Mouse (Mus musculus) stomach, embryonic 14.5 days (tissue): ENCODE results near the gene Siglech. TPM values are rescaled to one million over a fixed set of nuclear protein-coding genes. Genes with fewer than 3 reads are reported as not detected.
"Not testable (repeated sequence)": the region's sequence is repeated elsewhere in the genome, so short reads cannot be mapped to it uniquely, and the experiment has no call there.

ENCODE experiments used
- ATAC-seq: fragments of 200-750 bp; cut with Nextera tagmentation; 2 replicates; pipeline ENCODE4 v1.8.0; 2017; ENCODE audit warnings: low read depth, moderate TSS enrichment; ENCODE audit not compliant: insufficient number of reproducible peaks, insufficient read depth, low FRiP score
- H3K27ac ChIP-seq: fragments of 300-500 bp; sonication (generic); 2 replicates; pipeline ENCODE4 v1.5.1; 2014; ENCODE audit warnings: mild to moderate bottlenecking, low read length, moderate library complexity, mixed read lengths
- H3K27me3 ChIP-seq: fragments of 300-500 bp; sonication (generic); 2 replicates; pipeline ENCODE4 v1.6.1; 2014; ENCODE audit warnings: low read length, control low read depth, mixed read lengths; ENCODE audit not compliant: control insufficient read depth, insufficient read depth
- H3K36me3 ChIP-seq: fragments of 300-500 bp; sonication (generic); 2 replicates; pipeline ENCODE4 v1.6.1; 2014; ENCODE audit warnings: mild to moderate bottlenecking, control low read depth, low read length, moderate library complexity, mixed read lengths; ENCODE audit not compliant: control insufficient read depth, insufficient read depth
- H3K4me1 ChIP-seq: fragments of 300-500 bp; sonication (generic); 2 replicates; pipeline ENCODE4 v1.6.1; 2014; ENCODE audit warnings: low read length, control low read depth, mixed read lengths; ENCODE audit not compliant: control insufficient read depth, insufficient read depth
- H3K4me2 ChIP-seq: fragments of 300-500 bp; sonication (generic); replicated peaks from 2 replicates; pipeline ENCODE4 v1.6.1; 2014; ENCODE audit warnings: low read depth, low read length, control low read depth
- H3K4me3 ChIP-seq: fragments of 300-500 bp; sonication (generic); 2 replicates; pipeline ENCODE4 v1.5.1; 2014; ENCODE audit warnings: low read depth, low read length, control low read depth
- H3K9ac ChIP-seq: fragments of 300-500 bp; sonication (generic); replicated peaks from 2 replicates; pipeline ENCODE4 v1.6.1; 2014; ENCODE audit warnings: low read depth, mild to moderate bottlenecking, control low read depth, low read length, moderate library complexity, mixed read lengths
- H3K9me3 ChIP-seq: fragments of 300-500 bp; sonication (generic); 2 replicates; pipeline ENCODE4 v1.6.1; 2016; ENCODE audit warnings: low read depth, low read length, control low read depth; ENCODE audit not compliant: control insufficient read depth
- WGBS: fragments of 180-500 bp; shearing (Covaris S2); extraction: QIAGEN DNeasy Blood & Tissue Kit; methylation state at CpG from one replicate; pipeline ENCODE4 v1.1.7; 2014; 5-methylcytosine and 5-hydroxymethylcytosine counted together
- polyA plus RNA-seq: library from polyadenylated mRNA; unstranded; fragments of >200 nt; fragmentation: Nextera tagmentation; extraction: Ambion mirVana; gene quantifications from 2 replicates; pipeline ENCODE4 v1.2.1, GENCODE M21; 2014

Gene Siglech
- polyA plus RNA-seq, 1 experiment from 2014 or later: 1.4 TPM

- ATAC-seq: no peak
Observed at GRCm38 (mm10) chr7:55759346-55759745, 8.6 kb upstream of the Siglech start.

GRCm38 (mm10) chr7:55780011-55780410 lies 12.0 kb downstream of the Siglech start:
- 39% methylated on average over 4 of the region's 4 CpGs for WGBS
- Histone ChIP-seq H3K4me1 (no peaks in the 10 kb centered on the region), H3K4me3 (no peak overlapping the region), H3K9me3 (no peaks in the 10 kb centered on the region), H3K9ac (no peak overlapping the region), H3K36me3 (no peaks in the 10 kb centered on the region), H3K27ac (no peak overlapping the region), H3K27me3 (no peaks in the 10 kb centered on the region), H3K4me2 (no peak overlapping the region)
- no peak for ATAC-seq

More at GRCm38 (mm10) chr7:55759346-55759745, 8.6 kb upstream of the Siglech start:
- H3K4me2 ChIP-seq: no peak overlapping the region
- no peak overlapping the region for H3K9ac ChIP-seq
- no peaks in the 10 kb centered on the region for H3K36me3 ChIP-seq
- H3K9me3 ChIP-seq: no peaks in the 10 kb centered on the region
- no peaks in the 10 kb centered on the region for H3K27me3 ChIP-seq
- no peak overlapping the region for H3K27ac ChIP-seq
- 59% methylated on average over 3 of the region's 3 CpGs for WGBS
- H3K4me1 ChIP-seq: no peaks in the 10 kb centered on the region
- no peak overlapping the region for H3K4me3 ChIP-seq

- H3K9ac ChIP-seq: no peak overlapping the region
- H3K4me3 ChIP-seq: no peak overlapping the region
- no peaks in the 10 kb centered on the region for H3K27me3 ChIP-seq
- WGBS: 56% methylated on average over 3 of the region's 3 CpGs
- no peak overlapping the region for H3K4me2 ChIP-seq
- H3K4me1 ChIP-seq: no peaks in the 10 kb centered on the region
- H3K27ac ChIP-seq: no peak overlapping the region
- H3K36me3 ChIP-seq: no peaks in the 10 kb centered on the region
- no peak for ATAC-seq
- H3K9me3 ChIP-seq: no peaks in the 10 kb centered on the region
Observed at GRCm38 (mm10) chr7:55782493-55782892, 14.5 kb downstream of the Siglech start.

- ATAC-seq: no peak
- no peak overlapping the region for H3K27ac ChIP-seq
- no peak overlapping the region for H3K4me2 ChIP-seq
- WGBS: 34% methylated on average over 3 of the region's 3 CpGs
- no peak overlapping the region for H3K4me3 ChIP-seq
- H3K27me3 ChIP-seq: no peaks in the 10 kb centered on the region
- no peak overlapping the region for H3K9ac ChIP-seq
- H3K36me3 ChIP-seq: no peaks in the 10 kb centered on the region
- no peaks in the 10 kb centered on the region for H3K9me3 ChIP-seq
- no peaks in the 10 kb centered on the region for H3K4me1 ChIP-seq
Observed at GRCm38 (mm10) chr7:55784580-55784979, 16.6 kb downstream of the Siglech start.

GRCm38 (mm10) chr7:55790586-55790985 lies 22.6 kb downstream of the Siglech start:
- not testable (repeated sequence) for H3K4me3 ChIP-seq, H3K9ac ChIP-seq, H3K27ac ChIP-seq, H3K36me3 ChIP-seq, H3K27me3 ChIP-seq, ATAC-seq, H3K4me2 ChIP-seq, H3K4me1 ChIP-seq, H3K9me3 ChIP-seq
- 38% methylated on average over 5 of the region's 5 CpGs for WGBS

- Histone ChIP-seq H3K4me2 (no peak overlapping the region), H3K4me3 (no peak overlapping the region), H3K4me1 (peaks cover 6% of the 10 kb centered on the region), H3K9ac (no peak overlapping the region), H3K27me3 (no peaks in the 10 kb centered on the region), H3K36me3 (peaks cover 14% of the 10 kb centered on the region), H3K27ac (no peak overlapping the region), H3K9me3 (no peaks in the 10 kb centered on the region)
- ATAC-seq: no peak
- 84% methylated on average over 3 of the region's 3 CpGs for WGBS
Observed at GRCm38 (mm10) chr7:55792280-55792679, 24.3 kb downstream of the Siglech start.

- peaks cover 22% of the 10 kb centered on the region for H3K36me3 ChIP-seq
- peak overlapping the region; percentile 89; the same call in 1 of the 2 replicates for H3K9ac ChIP-seq
- peaks cover 6% of the 10 kb centered on the region for H3K4me1 ChIP-seq
- ATAC-seq: peak; percentile 4; the same call in 1 of the 2 replicates
- no peaks in the 10 kb centered on the region for H3K27me3 ChIP-seq
- H3K4me2 ChIP-seq: peak overlapping the region; percentile 74
- WGBS: 35% methylated on average over 13 of the region's 13 CpGs
- peak overlapping the region; percentile 76 for H3K4me3 ChIP-seq
- 0 out of 2 replicates have a peak overlapping the region, but pooled peaks have one; percentile 74 for H3K27ac ChIP-seq
- no peaks in the 10 kb centered on the region for H3K9me3 ChIP-seq
Observed at GRCm38 (mm10) chr7:55793236-55793951, 25.4 kb downstream of the Siglech start.

- Histone ChIP-seq H3K27me3 (no peaks in the 10 kb centered on the region), H3K27ac (peak within 1 kb of the TSS; percentile 74), H3K36me3 (peaks cover 24% of the 10 kb centered on the region), H3K4me2 (peak within 1 kb of the TSS; percentile 74), H3K4me1 (peaks cover 6% of the 10 kb centered on the region), H3K4me3 (peak within 1 kb of the TSS; percentile 76), H3K9ac (peak within 1 kb of the TSS; percentile 89), H3K9me3 (no peaks in the 10 kb centered on the region)
- ATAC-seq: peak; percentile 100
- WGBS: under 1% methylated on average over 51 of the region's 51 CpGs
Observed at GRCm38 (mm10) chr7:55793952-55794603, 26.1 kb downstream of the Siglech start, which contains the start of gene Tubgcp5. Tubgcp5 (plus strand) TSS chr7:55794154.
